Mouse (Mus musculus) spleen, postnatal 36 days (tissue): ENCODE measurements around the gene Cd69.
A peak's percentile ranks its signal among the peaks of the same experiment; 100 is the strongest.

ENCODE experiments used
- DNase-seq, 2 experiments: peaks; one replicate each; pipeline ENCODE4 v3.0.0; 2022; ENCODE audit warnings: low spot score in 2 of 2, mixed read lengths in 1 of 2

Cd69 gene

GRCm38 (mm10) chr6:129246992-129247391, 28.2 kb downstream of the Cd69 start:
- DNase-seq = no peak

GRCm38 (mm10) chr6:129245793-129246192, 29.4 kb downstream of the Cd69 start:
- no peak for DNase-seq

- peak; percentile 29 to 56 for DNase-seq
These were observed 33.3 kb downstream of the Cd69 start for GRCm38 (mm10) chr6:129241907-129242306.

- DNase-seq = no peak
These were observed 33.8 kb downstream of the Cd69 start for GRCm38 (mm10) chr6:129241471-129241870.

- no peak for DNase-seq
These were observed 35.5 kb downstream of the Cd69 start for GRCm38 (mm10) chr6:129239564-129240248.

GRCm38 (mm10) chr6:129238275-129239038, 36.8 kb downstream of the Cd69 start:
- peak; percentile 78 to 82 for DNase-seq

- DNase-seq = peak; percentile 93
These were observed 37.6 kb downstream of the Cd69 start for GRCm38 (mm10) chr6:129237350-129238274.

GRCm38 (mm10) chr6:129236652-129237342, 38.4 kb downstream of the Cd69 start:
- DNase-seq = peak; percentile 84 to 91

GRCm38 (mm10) chr6:129235855-129236461, 39.3 kb downstream of the Cd69 start:
- peak; percentile 66 to 72 for DNase-seq

- peak; percentile 87 to 89 for DNase-seq
These were observed 40.5 kb downstream of the Cd69 start for GRCm38 (mm10) chr6:129234456-129235360.

GRCm38 (mm10) chr6:129233955-129234369, 41.3 kb downstream of the Cd69 start:
- DNase-seq = peak; percentile 60 to 64

- DNase-seq = no peak
These were observed 41.8 kb downstream of the Cd69 start for GRCm38 (mm10) chr6:129233366-129233954.

GRCm38 (mm10) chr6:129232842-129233205, 42.4 kb downstream of the Cd69 start:
- DNase-seq = peak; percentile 90 to 93

- DNase-seq = no peak
These were observed 43.0 kb downstream of the Cd69 start for GRCm38 (mm10) chr6:129232005-129232841.

- DNase-seq = peak in 1 of 2 experiments; percentile 56
These were observed 45.3 kb downstream of the Cd69 start for GRCm38 (mm10) chr6:129229774-129230578.

GRCm38 (mm10) chr6:129228935-129229773, 46.1 kb downstream of the Cd69 start:
- peak in 1 of 2 experiments; percentile 1 for DNase-seq

- no peak for DNase-seq
These were observed 50.2 kb downstream of the Cd69 start for GRCm38 (mm10) chr6:129225078-129225477.
